Mouse (Mus musculus): ENCODE measurements around the gene Map2k1. TPM values are rescaled to one million over a fixed set of nuclear protein-coding genes. Genes with fewer than 3 reads are reported as not detected.
"Not testable (repeated sequence)": the region's sequence is repeated elsewhere in the genome, so short reads cannot be mapped to it uniquely, and the experiment has no call there.

Map2k1 gene
- polyA plus RNA-seq, 1 experiment from 2014 or later = 78.2 TPM

- DNase-seq (ENCODE audit: low spot score, missing footprints) (no peak), ATAC-seq (ENCODE audit: low FRiP score) (no peak)
- no peaks in the 10 kb centered on the region for H3K27me3 ChIP-seq (ENCODE audit: control insufficient read depth, insufficient read depth, low read length)
- no peak overlapping the region for H3K4me2 ChIP-seq
- H3K27ac ChIP-seq (ENCODE audit: low read depth, low read length) = no peak overlapping the region
- H3K4me1 ChIP-seq (ENCODE audit: control insufficient read depth, insufficient read depth, low read length) = no peaks in the 10 kb centered on the region
- no peaks in the 10 kb centered on the region for H3K9me3 ChIP-seq (ENCODE audit: control insufficient read depth, low read length)
- H3K4me3 ChIP-seq (ENCODE audit: low read depth, low read length) = no peak overlapping the region
- no peaks in the 10 kb centered on the region for H3K36me3 ChIP-seq (ENCODE audit: control insufficient read depth, insufficient read depth, low read length)
- H3K9ac ChIP-seq (ENCODE audit: low read length) = no peak overlapping the region
Observed at GRCm38 (mm10) chr9:64202866-64203265, 50.6 kb downstream of the Map2k1 start.

- H3K9ac ChIP-seq (ENCODE audit: low read length) = no peak overlapping the region
- ATAC-seq (ENCODE audit: low FRiP score) (no peak), DNase-seq (ENCODE audit: low spot score, missing footprints) (no peak)
- H3K4me3 ChIP-seq (ENCODE audit: low read depth, low read length) = no peak overlapping the region
- H3K9me3 ChIP-seq (ENCODE audit: control insufficient read depth, low read length) = no peaks in the 10 kb centered on the region
- H3K4me1 ChIP-seq (ENCODE audit: control insufficient read depth, insufficient read depth, low read length) = no peaks in the 10 kb centered on the region
- no peak overlapping the region for H3K4me2 ChIP-seq
- no peaks in the 10 kb centered on the region for H3K36me3 ChIP-seq (ENCODE audit: control insufficient read depth, insufficient read depth, low read length)
- H3K27me3 ChIP-seq (ENCODE audit: control insufficient read depth, insufficient read depth, low read length) = no peaks in the 10 kb centered on the region
- no peak overlapping the region for H3K27ac ChIP-seq (ENCODE audit: low read depth, low read length)
Observed at GRCm38 (mm10) chr9:64202331-64202730, 51.1 kb downstream of the Map2k1 start.

- H3K27me3 ChIP-seq (ENCODE audit: control insufficient read depth, insufficient read depth, low read length) = no peaks in the 10 kb centered on the region
- ATAC-seq (ENCODE audit: low FRiP score) = no peak
- H3K9me3 ChIP-seq (ENCODE audit: control insufficient read depth, low read length) = no peaks in the 10 kb centered on the region
- no peak overlapping the region for H3K4me3 ChIP-seq (ENCODE audit: low read depth, low read length)
- H3K4me1 ChIP-seq (ENCODE audit: control insufficient read depth, insufficient read depth, low read length) = no peaks in the 10 kb centered on the region
- no peak overlapping the region for H3K4me2 ChIP-seq
- 85% methylated on average over 2 of the region's 2 CpGs for whole genome bisulfite sequencing
- DNase-seq (ENCODE audit: low spot score, missing footprints) = no peak
- no peak overlapping the region for H3K27ac ChIP-seq (ENCODE audit: low read depth, low read length)
- no peak overlapping the region for H3K9ac ChIP-seq (ENCODE audit: low read length)
- H3K36me3 ChIP-seq (ENCODE audit: control insufficient read depth, insufficient read depth, low read length) = no peaks in the 10 kb centered on the region; the same call in 1 of the 2 replicates
Observed at GRCm38 (mm10) chr9:64199897-64200296, 53.5 kb downstream of the Map2k1 start.

- not testable (repeated sequence) for H3K4me2 ChIP-seq; H3K27ac ChIP-seq (ENCODE audit: low read depth, low read length); H3K9ac ChIP-seq (ENCODE audit: low read length); H3K36me3 ChIP-seq (ENCODE audit: control insufficient read depth, insufficient read depth, low read length); H3K27me3 ChIP-seq (ENCODE audit: control insufficient read depth, insufficient read depth, low read length); H3K4me3 ChIP-seq (ENCODE audit: low read depth, low read length); H3K4me1 ChIP-seq (ENCODE audit: control insufficient read depth, insufficient read depth, low read length); H3K9me3 ChIP-seq (ENCODE audit: control insufficient read depth, low read length); ATAC-seq (ENCODE audit: low FRiP score); DNase-seq (ENCODE audit: low spot score, missing footprints)
- 89% methylated on average over 7 of the region's 7 CpGs for WGBS
Observed at GRCm38 (mm10) chr9:64198763-64199418, 54.5 kb downstream of the Map2k1 start.

- no peak overlapping the region for H3K4me2 ChIP-seq
- DNase-seq (ENCODE audit: low spot score, missing footprints) (no peak), ATAC-seq (ENCODE audit: low FRiP score) (no peak)
- no peaks in the 10 kb centered on the region for H3K4me1 ChIP-seq (ENCODE audit: control insufficient read depth, insufficient read depth, low read length)
- no peak overlapping the region for H3K4me3 ChIP-seq (ENCODE audit: low read depth, low read length)
- no peaks in the 10 kb centered on the region for H3K9me3 ChIP-seq (ENCODE audit: control insufficient read depth, low read length)
- no peak overlapping the region for H3K27ac ChIP-seq (ENCODE audit: low read depth, low read length)
- H3K9ac ChIP-seq (ENCODE audit: low read length) = no peak overlapping the region
- H3K27me3 ChIP-seq (ENCODE audit: control insufficient read depth, insufficient read depth, low read length) = no peaks in the 10 kb centered on the region
- WGBS = 93% methylated on average over 5 of the region's 5 CpGs
- H3K36me3 ChIP-seq (ENCODE audit: control insufficient read depth, insufficient read depth, low read length) = peaks cover 4% of the 10 kb centered on the region
Observed at GRCm38 (mm10) chr9:64198068-64198762, 55.2 kb downstream of the Map2k1 start.

- no peaks in the 10 kb centered on the region for H3K27me3 ChIP-seq (ENCODE audit: control insufficient read depth, insufficient read depth, low read length)
- DNase-seq (ENCODE audit: low spot score, missing footprints) = no peak
- ATAC-seq (ENCODE audit: low FRiP score) = no peak
- no peak overlapping the region for H3K27ac ChIP-seq (ENCODE audit: low read depth, low read length)
- no peaks in the 10 kb centered on the region for H3K9me3 ChIP-seq (ENCODE audit: control insufficient read depth, low read length)
- WGBS = 90% methylated on average over 8 of the region's 8 CpGs
- no peak overlapping the region for H3K4me3 ChIP-seq (ENCODE audit: low read depth, low read length)
- no peak overlapping the region for H3K4me2 ChIP-seq
- H3K36me3 ChIP-seq (ENCODE audit: control insufficient read depth, insufficient read depth, low read length) = peaks cover 9% of the 10 kb centered on the region
- H3K9ac ChIP-seq (ENCODE audit: low read length) = no peak overlapping the region
- no peaks in the 10 kb centered on the region for H3K4me1 ChIP-seq (ENCODE audit: control insufficient read depth, insufficient read depth, low read length)
Observed at GRCm38 (mm10) chr9:64197524-64197923, 55.9 kb downstream of the Map2k1 start.

- no peak overlapping the region for H3K4me3 ChIP-seq (ENCODE audit: low read depth, low read length)
- H3K4me1 ChIP-seq (ENCODE audit: control insufficient read depth, insufficient read depth, low read length) = no peaks in the 10 kb centered on the region
- DNase-seq (ENCODE audit: low spot score, missing footprints) (no peak), ATAC-seq (ENCODE audit: low FRiP score) (no peak)
- H3K4me2 ChIP-seq = no peak overlapping the region
- H3K27me3 ChIP-seq (ENCODE audit: control insufficient read depth, insufficient read depth, low read length) = no peaks in the 10 kb centered on the region
- H3K36me3 ChIP-seq (ENCODE audit: control insufficient read depth, insufficient read depth, low read length) = peaks cover 9% of the 10 kb centered on the region
- no peak overlapping the region for H3K9ac ChIP-seq (ENCODE audit: low read length)
- no peak overlapping the region; the same call in 1 of the 2 replicates for H3K27ac ChIP-seq (ENCODE audit: low read depth, low read length)
- 73% methylated on average over 4 of the region's 4 CpGs for WGBS
- no peaks in the 10 kb centered on the region for H3K9me3 ChIP-seq (ENCODE audit: control insufficient read depth, low read length)
Observed at GRCm38 (mm10) chr9:64195554-64195953, 57.9 kb downstream of the Map2k1 start.

GRCm38 (mm10) chr9:64193879-64194278 is 59.6 kb downstream of the Map2k1 start:
- no peaks in the 10 kb centered on the region for H3K9me3 ChIP-seq (ENCODE audit: control insufficient read depth, low read length)

GRCm38 (mm10) chr9:64184166-64184840 is 69.1 kb downstream of the Map2k1 start:
- H3K9me3 ChIP-seq (ENCODE audit: control insufficient read depth, low read length) = no peaks in the 10 kb centered on the region
- WGBS = 94% methylated on average over 5 of the region's 5 CpGs
- H3K4me2 ChIP-seq = no peak overlapping the region
- H3K36me3 ChIP-seq (ENCODE audit: control insufficient read depth, insufficient read depth, low read length) = peaks cover 7% of the 10 kb centered on the region
- peaks cover 6% of the 10 kb centered on the region for H3K4me1 ChIP-seq (ENCODE audit: control insufficient read depth, insufficient read depth, low read length)
- no peaks in the 10 kb centered on the region for H3K27me3 ChIP-seq (ENCODE audit: control insufficient read depth, insufficient read depth, low read length)
- no peak overlapping the region for H3K4me3 ChIP-seq (ENCODE audit: low read depth, low read length)
- no peak for DNase-seq (ENCODE audit: low spot score, missing footprints)
- ATAC-seq (ENCODE audit: low FRiP score) = no peak
- no peak overlapping the region for H3K9ac ChIP-seq (ENCODE audit: low read length)
- H3K27ac ChIP-seq (ENCODE audit: low read depth, low read length) = no peak overlapping the region

More at GRCm38 (mm10) chr9:64193879-64194278, 59.6 kb downstream of the Map2k1 start:
- no peak overlapping the region for H3K9ac ChIP-seq (ENCODE audit: low read length)
- H3K4me3 ChIP-seq (ENCODE audit: low read depth, low read length) = no peak overlapping the region
- DNase-seq (ENCODE audit: low spot score, missing footprints) (no peak), ATAC-seq (ENCODE audit: low FRiP score) (no peak)
- no peaks in the 10 kb centered on the region for H3K4me1 ChIP-seq (ENCODE audit: control insufficient read depth, insufficient read depth, low read length)
- H3K27me3 ChIP-seq (ENCODE audit: control insufficient read depth, insufficient read depth, low read length) = no peaks in the 10 kb centered on the region
- no peak overlapping the region for H3K4me2 ChIP-seq
- H3K36me3 ChIP-seq (ENCODE audit: control insufficient read depth, insufficient read depth, low read length) = peaks cover 9% of the 10 kb centered on the region
- 93% methylated on average over 1 of the region's 1 CpGs for WGBS
- H3K27ac ChIP-seq (ENCODE audit: low read depth, low read length) = no peak overlapping the region
